Mouse (Mus musculus) bone marrow macrophage, adult 2 months (primary cell): ENCODE measurements around the gene Asb7. TPM values are rescaled to one million over a fixed set of nuclear protein-coding genes. Genes with fewer than 3 reads are reported as not detected.

ENCODE experiments used
- H3K27ac ChIP-seq: 2 replicates; pipeline ENCODE4 v1.5.1; 2012; ENCODE audit warnings: low read depth, low read length; ENCODE audit not compliant: insufficient read depth
- H3K4me1 ChIP-seq: 2 replicates; pipeline ENCODE4 v1.6.1; 2012; ENCODE audit warnings: low read length; ENCODE audit not compliant: control insufficient read depth, insufficient read depth
- H3K4me3 ChIP-seq: 2 replicates; pipeline ENCODE4 v1.5.1; 2012; ENCODE audit warnings: mild to moderate bottlenecking, low read length, moderate library complexity; ENCODE audit not compliant: insufficient read depth
- CTCF ChIP-seq: IDR thresholded peaks from 2 replicates; pipeline ENCODE4 v1.5.1; 2012; ENCODE audit warnings: low read depth, mild to moderate bottlenecking, low read length, moderate library complexity
- POLR2A ChIP-seq: IDR thresholded peaks from 2 replicates; pipeline ENCODE4 v1.6.1; 2012; ENCODE audit warnings: mild to moderate bottlenecking, low read depth, low read length, borderline replicate concordance
- polyA plus RNA-seq: library from polyadenylated mRNA; stranded (reverse); fragments of >200 nt; gene quantifications from 2 replicates; pipeline ENCODE4 v1.2.4, GENCODE M21; 2012; ENCODE audit not compliant: missing spikeins, insufficient read depth, insufficient read length

Asb7 gene
- 15.6 and 15.9 TPM in 2 replicates for polyA plus RNA-seq

DNA sequence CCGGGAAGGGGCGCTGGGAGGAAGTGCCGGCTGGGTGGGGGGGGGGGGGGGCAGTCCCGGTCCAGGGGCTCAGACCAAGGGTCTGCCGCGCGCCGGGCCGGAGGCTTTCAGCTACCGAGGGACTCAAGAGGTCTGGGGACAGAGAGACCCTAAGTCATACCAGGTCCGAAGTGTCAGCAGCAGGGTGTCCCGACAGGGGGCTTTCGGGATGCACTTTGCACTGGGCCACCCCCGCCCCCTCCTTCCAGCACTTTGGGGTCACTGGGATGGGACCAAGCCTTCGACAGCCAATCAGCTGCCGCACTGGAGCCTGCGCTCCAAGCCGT lies at the start of gene Asb7:
Gene Asb7 (minus strand): TSS at position 303 of the 326 bp plus-strand sequence.
- 0 out of 2 replicates have a peak, but pooled peaks cover 2% of the 10 kb centered on the region for H3K4me1 ChIP-seq
- peak within 1 kb of the TSS; percentile 54 for H3K27ac ChIP-seq
- TF ChIP-seq CTCF: no peak
- TF ChIP-seq POLR2A: no peak
- H3K4me3 ChIP-seq: peak within 1 kb of the TSS; percentile 96

DNA sequence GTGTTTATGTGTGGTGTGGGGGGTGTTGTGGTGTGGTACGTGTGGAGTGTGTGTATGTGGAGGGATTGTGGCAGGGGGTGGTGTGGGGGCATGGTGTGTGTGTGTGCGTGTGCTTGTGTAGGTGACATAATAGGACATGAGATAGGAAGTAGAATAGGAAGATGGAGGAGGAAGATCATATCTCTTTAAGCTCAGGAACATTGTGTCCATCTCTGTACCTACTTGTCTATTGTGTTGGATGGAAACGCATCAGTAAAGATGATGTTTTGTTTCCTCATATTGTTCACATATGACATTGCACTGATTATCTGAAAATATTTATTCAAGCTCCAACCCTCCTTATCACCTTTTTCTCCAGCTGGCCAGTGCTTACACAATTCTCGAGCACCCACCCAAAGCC lies 48.0 kb upstream of the Asb7 start:
- 0 out of 2 replicates have a peak, but pooled peaks cover 4% of the 10 kb centered on the region for H3K4me1 ChIP-seq
- no peak for TF ChIP-seq CTCF
- TF ChIP-seq POLR2A: no peak
- H3K27ac ChIP-seq: no peak overlapping the region
- no peak overlapping the region for H3K4me3 ChIP-seq

DNA sequence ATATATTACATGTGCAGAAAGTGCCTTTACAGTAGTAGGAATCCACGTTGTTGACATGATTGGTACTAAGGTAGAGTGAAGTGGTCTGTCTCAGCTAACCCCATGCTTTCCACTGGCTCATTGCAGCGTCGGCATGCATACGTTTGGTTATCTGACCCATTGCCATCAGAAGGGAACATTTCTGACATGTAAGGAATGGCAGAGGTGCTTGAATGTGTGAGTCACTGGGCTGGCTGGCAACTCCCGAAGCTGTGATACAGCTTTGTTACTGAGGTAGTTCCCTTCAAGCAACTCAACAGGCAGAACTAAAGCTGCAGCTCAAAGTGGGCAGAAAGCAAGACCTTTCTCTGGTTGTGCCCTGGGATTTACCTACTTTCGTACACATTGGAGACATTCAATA lies 45.6 kb upstream of the Asb7 start:
- no peak overlapping the region for H3K4me3 ChIP-seq
- H3K4me1 ChIP-seq: no peaks in the 10 kb centered on the region
- no peak overlapping the region for H3K27ac ChIP-seq
- TF ChIP-seq POLR2A (no peak), CTCF (no peak)

DNA sequence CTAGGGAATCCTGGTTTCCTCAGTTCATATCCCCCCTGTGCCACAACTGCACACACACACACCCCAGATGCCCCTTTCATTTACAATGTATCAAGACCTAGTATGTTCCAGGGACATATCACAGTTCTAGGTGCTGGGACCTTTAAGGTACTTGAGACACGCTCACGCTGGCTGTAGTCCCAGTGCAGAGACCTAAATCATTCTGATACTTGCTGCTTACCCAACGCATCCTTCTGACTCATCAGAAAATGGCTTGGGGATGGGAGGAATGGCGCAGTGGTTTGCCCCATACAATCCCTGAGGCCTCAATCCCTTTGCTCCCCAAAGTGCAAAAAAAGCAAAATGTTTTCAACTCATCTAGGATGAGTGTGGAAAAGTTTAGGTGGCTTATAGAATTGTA lies 45.1 kb upstream of the Asb7 start:
- TF ChIP-seq CTCF (no peak), POLR2A (no peak)
- H3K27ac ChIP-seq: no peak overlapping the region
- no peak overlapping the region for H3K4me3 ChIP-seq
- H3K4me1 ChIP-seq: no peaks in the 10 kb centered on the region

DNA sequence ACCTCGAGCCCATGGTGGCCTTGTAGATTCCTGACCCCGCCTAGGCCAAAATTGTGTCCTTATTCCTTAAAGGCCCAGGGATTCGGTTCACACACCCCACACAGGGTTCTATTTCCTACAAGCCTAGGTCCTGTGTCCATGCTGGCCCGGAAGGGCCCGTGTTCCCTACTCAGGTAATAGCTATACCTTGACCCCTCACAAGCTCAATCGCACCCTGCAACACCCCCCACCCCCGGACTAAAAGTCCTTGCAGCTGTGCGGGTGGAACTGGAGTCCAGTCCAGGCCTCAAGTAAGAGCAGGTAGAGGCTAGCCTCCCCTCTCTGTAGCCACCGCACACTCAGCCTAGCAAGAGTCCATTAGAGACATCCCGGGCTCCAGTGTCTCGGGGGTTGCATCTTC lies 44.5 kb upstream of the Asb7 start:
- Histone ChIP-seq H3K27ac (no peak overlapping the region), H3K4me1 (no peaks in the 10 kb centered on the region), H3K4me3 (no peak overlapping the region)
- TF ChIP-seq CTCF (no peak), POLR2A (no peak)

DNA sequence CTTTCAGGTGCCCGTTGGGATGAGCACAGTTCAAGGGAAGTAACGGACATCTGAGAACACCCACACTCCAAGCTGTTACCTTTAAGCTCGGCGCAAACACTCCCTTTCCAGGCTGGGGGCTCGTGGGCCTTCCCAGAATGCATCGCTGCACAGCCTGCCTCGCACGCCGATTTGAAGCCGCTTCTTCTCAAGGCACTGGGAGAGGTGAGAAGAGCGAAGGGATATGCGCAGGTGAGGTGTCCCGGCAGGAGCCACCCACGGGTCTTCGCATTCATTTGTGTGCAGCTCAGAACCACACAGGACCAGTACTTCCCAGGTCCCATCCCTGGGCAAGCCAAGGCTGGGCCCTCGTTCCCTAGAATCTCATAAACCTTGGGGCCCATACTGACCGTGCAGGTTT lies 44.0 kb upstream of the Asb7 start:
- no peak for TF ChIP-seq POLR2A
- no peak for TF ChIP-seq CTCF
- Histone ChIP-seq H3K4me3 (no peak overlapping the region), H3K27ac (no peak overlapping the region), H3K4me1 (no peaks in the 10 kb centered on the region)

DNA sequence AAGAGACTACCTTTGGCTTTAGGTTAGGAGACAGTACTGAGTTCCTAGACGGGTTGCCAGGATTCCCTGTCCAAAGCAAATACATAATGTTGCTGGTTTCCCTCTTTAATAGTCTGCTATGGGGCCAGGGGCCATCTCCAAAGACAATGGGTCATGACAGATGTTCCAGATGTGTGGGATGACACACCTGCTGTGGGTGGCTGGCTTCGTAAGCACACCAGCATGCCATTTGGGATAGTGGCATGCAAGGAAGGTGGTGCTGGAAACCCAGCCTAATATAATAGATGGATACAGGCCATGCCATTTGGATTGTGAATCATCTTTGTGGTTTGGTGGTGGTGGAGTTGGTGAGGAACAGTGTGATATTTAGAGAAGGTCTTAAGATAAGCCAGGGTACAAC lies 39.8 kb upstream of the Asb7 start:
- Histone ChIP-seq H3K4me3 (no peak overlapping the region), H3K4me1 (no peaks in the 10 kb centered on the region), H3K27ac (no peak overlapping the region)
- TF ChIP-seq POLR2A: no peak
- TF ChIP-seq CTCF: no peak

DNA sequence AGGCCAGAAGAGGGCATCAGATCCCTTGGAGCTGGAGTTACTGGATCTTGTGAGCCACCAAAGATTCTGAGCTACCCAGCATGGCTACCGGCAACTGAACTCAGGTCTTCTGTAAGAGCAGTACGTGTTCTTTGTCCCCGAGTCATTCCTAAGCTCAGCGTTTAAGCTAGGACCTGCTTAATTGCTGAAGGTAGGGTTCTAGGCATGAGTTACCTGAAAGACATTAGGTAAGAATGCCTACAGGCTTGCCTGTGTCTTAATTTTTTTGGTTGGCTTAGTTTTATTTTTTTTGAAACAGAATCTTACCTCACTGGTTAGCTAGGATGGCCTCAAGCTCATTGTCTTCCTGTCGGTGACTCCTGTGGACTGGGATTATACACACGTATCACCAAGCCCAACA lies 38.7 kb upstream of the Asb7 start:
- TF ChIP-seq CTCF: no peak
- TF ChIP-seq POLR2A: no peak
- Histone ChIP-seq H3K4me1 (no peaks in the 10 kb centered on the region), H3K27ac (no peak overlapping the region), H3K4me3 (no peak overlapping the region)

DNA sequence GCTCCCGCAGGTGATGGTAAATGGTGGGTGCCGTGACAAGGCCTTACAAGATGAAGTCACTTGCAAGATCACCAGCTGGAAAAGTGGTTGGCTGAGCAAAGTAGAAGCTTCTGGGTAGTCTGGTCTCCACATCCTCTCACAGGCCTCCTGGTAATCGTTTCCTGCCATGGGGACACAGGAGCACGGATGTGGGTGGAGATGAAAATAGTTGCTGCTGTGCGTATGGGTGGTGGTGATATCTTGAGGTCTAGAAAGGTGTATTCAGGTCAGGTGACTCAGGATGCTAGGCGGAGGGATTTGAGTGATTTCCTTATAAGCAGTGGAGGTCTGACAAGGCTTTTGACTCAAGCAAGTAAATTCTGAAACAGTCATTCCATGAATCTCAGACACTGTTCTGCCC lies 35.6 kb upstream of the Asb7 start:
- H3K27ac ChIP-seq: no peak overlapping the region
- no peak overlapping the region for H3K4me3 ChIP-seq
- no peak for TF ChIP-seq CTCF
- no peak for TF ChIP-seq POLR2A
- H3K4me1 ChIP-seq: no peaks in the 10 kb centered on the region

DNA sequence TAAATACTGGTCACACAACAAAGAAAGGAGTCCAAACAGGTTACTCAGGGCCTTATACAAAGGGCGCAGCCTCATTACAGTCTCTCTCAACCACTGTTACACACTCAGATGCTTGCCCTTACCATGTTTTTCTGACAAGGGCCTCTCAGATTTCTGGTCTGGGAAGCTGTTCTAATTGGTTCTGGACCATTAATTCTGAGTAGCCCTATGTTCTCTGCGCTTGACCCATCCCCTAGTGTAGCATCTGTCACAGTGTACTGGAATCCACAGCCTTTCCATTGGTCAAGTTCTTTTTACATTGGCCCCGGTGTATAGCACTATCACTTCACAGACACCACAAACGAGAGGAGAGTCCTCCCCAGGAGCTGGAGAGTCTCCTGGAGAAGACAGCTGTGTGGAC lies 35.1 kb upstream of the Asb7 start:
- H3K4me3 ChIP-seq: no peak overlapping the region
- no peak overlapping the region for H3K27ac ChIP-seq
- H3K4me1 ChIP-seq: no peaks in the 10 kb centered on the region
- no peak for TF ChIP-seq POLR2A
- TF ChIP-seq CTCF: no peak

DNA sequence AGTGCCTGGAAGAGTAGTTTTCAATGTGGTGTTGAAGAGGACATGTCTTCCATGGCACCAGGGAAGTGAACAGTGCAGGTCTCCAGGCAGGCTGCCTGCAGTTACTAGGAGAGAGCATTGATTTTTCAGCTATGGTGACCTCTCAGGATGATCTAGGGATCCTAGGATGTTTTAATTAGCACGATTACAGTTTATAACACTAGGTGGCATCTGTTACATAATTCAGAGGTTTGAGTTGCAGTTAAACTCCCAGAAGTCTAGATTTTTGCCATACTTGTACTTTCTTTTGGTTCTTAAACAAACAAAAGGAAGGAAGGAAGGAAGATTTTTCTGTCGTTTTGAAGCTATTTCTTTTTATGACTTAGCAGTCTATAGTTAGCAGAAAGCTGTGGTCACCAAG lies 21.8 kb upstream of the Asb7 start:
- no peaks in the 10 kb centered on the region for H3K4me1 ChIP-seq
- no peak overlapping the region for H3K27ac ChIP-seq
- TF ChIP-seq CTCF (no peak), POLR2A (no peak)
- H3K4me3 ChIP-seq: no peak overlapping the region
